Mouse (Mus musculus): ENCODE data around the gene Ddx1.

Gene Ddx1

GRCm38 (mm10) chr12:13205733-13206132 lies 43.3 kb downstream of the Ddx1 start:
- DNase-seq (ENCODE audit: low read depth, low spot score): no peak

DNA sequence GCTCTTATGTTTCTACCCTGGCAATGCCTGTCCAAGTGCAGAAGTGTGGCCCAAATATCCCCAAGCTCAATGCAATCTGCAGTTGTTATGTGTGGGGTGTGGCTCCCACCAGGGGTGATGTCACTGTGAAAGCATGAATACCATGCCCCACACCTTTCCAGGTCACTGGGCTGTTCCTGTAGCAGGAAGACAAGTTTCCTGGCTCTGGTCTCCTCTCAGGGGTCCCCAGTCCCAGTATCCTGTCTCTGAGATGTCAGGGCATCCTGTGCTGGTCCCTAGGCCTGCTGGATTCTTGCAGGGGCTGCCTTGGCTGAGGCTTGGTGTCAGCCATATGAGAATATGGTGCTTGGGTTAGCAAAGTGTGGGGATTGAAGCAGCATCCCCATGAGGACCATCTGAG lies 46.7 kb downstream of the Ddx1 start:
- no peak for DNase-seq (ENCODE audit: low read depth, low spot score)

GRCm38 (mm10) chr12:13200576-13200975 lies 48.4 kb downstream of the Ddx1 start:
- no peak for DNase-seq (ENCODE audit: low read depth, low spot score)

- DNase-seq (ENCODE audit: low read depth, low spot score): no peak
Observed at GRCm38 (mm10) chr12:13199338-13200301, 49.4 kb downstream of the Ddx1 start.

DNA sequence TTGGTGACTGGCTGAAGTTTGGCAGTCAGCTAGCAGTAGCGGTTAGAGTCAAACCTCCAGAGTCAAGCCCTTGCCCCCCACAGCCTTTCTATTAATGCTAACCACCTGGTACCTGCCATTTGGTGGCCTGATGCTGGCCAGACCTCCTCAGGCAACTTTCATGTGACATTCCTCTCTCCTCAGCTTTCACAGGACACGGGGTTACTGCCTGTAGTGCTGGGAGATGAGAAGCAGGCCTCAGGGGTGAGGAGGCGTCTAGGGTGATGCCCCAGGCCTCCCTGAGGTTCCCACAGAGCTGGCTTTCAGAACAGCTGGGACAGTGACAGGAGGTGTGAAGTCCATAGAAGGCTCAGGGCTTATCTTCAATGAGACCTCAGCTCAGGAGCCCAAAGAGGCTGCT lies 50.9 kb downstream of the Ddx1 start:
- DNase-seq (ENCODE audit: low read depth, low spot score): no peak

GRCm38 (mm10) chr12:13196146-13196545 lies 52.9 kb downstream of the Ddx1 start:
- no peak for DNase-seq (ENCODE audit: low read depth, low spot score)

- DNase-seq (ENCODE audit: low read depth, low spot score): no peak
Observed at GRCm38 (mm10) chr12:13195506-13195905, 53.5 kb downstream of the Ddx1 start.

GRCm38 (mm10) chr12:13188059-13188700 lies 60.8 kb downstream of the Ddx1 start:
- DNase-seq (ENCODE audit: low read depth, low spot score): no peak

DNA sequence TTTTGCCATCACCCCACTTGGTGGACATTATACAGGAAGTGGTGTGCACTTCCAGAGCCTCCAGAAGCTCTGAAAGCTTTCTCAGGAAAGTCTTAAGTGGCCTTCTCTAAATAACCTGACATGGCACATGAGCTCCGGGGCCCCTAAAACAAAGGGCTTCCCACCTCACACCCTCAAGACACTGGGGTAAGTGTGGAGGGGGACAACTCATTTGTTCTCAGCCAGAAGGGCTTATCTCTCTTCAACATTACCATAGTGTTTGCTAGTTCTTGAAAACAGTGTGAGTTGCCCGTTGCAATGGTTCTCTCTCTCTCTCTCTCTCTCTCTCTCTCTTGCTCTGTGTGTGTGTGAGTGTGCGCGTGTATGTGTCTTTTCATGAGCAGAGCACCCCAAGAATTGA lies 62.8 kb downstream of the Ddx1 start:
- DNase-seq (ENCODE audit: low read depth, low spot score): no peak

DNA sequence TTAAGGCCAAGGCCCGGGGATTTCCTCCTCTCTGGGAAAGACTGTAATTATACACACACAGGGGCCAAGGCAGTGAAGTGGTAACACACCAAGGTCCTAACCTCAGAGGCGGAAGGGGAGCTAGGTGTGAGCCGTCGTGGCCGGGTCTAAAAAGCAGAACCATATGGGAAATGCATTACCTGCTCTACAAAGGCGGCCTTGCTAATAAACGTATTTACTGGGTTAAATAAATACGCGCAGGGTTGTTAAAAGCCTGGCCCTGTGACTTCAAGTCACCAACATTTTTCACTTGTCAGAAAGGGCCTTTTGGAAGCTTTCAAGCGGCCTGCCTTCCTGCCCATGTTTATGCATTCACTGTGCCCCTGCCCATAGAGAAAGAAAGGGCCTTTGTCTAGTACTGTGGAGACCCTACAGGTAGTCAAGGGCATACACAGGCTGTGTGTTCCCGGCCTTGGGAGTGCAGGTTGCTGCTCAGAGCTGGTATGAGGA lies 64.1 kb downstream of the Ddx1 start:
- DNase-seq (ENCODE audit: low read depth, low spot score): peak; percentile 38

GRCm38 (mm10) chr12:13184136-13184535 lies 64.9 kb downstream of the Ddx1 start:
- DNase-seq (ENCODE audit: low read depth, low spot score): peak; percentile 80

DNA sequence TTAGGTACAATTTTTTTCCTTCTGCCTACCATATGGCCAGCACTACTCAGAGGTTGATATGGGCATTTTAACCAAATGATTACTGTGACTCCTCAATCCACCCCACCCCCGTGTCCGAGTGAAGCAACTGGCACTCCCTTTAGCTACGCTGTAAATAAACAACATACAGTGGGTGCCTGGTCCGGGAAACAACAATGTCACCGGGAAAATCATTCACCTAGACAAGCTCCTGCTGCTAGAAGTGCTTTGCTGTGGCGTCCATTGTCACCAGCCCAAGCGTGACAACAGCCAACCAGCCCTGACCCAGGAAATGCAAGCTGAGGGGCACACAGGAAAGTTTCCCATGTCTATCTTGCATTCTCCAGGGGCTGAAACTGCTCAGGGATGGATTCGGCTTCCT lies 66.8 kb downstream of the Ddx1 start:
- no peak for DNase-seq (ENCODE audit: low read depth, low spot score)

DNA sequence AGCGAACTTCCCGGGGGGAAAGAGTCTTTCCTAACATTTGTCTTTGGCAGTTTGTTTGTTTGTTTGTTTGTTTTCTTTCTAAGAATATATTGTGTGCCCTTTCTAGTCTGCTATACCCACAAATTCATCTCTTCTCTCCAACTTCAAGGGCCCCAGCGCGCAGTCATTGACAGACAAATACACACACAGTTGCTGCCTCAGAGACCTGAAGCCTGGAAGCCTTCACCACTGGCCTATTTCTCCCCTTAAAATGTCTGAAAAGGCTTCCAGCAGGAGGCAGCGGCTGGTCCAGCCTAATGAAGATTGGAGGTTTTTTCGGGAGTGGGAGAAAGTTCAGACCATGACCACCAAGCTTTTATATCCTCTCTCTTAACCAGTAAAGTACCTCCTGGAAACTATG lies 67.3 kb downstream of the Ddx1 start:
- no peak for DNase-seq (ENCODE audit: low read depth, low spot score)

DNA sequence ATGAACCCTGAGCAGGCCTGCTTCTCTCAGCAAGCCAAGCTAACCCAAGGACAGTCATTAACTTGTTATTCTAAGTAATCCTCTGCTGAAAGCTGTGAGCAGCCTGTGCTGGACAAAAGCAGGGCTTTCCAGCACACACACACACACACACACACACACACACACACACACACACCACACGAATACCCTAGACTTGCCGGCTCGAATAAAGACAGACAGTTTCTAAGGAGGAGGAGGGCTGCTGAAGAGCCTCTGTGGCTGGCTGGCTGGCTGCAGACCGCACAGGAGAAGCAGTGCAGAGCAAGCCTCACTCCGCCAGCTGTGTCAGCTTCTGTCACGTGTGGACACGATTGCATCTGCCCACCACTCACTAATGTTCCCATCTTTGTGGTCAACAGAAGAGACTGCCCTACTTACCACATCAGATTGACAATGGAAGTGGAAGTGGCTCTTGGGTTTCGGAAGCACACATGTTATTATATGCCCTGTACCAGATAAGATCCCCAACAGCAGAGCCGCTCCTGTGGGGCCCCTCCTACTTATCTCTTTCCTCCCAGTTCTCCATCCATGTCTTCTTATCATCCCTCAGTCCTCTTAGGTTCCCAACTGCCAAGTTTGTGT lies 68.2 kb downstream of the Ddx1 start:
- no peak for DNase-seq (ENCODE audit: low read depth, low spot score)

GRCm38 (mm10) chr12:13180332-13180714 lies 68.7 kb downstream of the Ddx1 start:
- no peak for DNase-seq (ENCODE audit: low read depth, low spot score)

DNA sequence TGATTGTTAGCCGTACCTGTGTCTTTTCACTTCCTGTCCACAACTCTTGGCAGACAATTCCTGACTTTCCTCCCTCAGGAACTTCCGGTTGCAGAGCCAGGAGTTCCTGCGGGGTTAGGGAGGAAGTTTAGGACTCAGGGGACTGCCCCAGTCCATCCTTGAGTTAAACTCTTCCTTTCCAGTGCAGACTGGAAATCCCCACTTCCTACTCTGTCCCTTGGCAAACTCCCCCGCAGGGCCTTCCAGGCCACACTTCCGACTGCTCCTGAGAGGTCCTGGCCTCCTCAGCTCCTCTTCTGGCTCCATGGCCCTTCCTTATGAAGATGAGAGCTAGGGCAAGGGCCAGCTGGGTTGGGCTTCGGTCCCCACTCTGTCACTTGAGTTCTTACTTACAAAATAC lies 71.4 kb downstream of the Ddx1 start:
- no peak for DNase-seq (ENCODE audit: low read depth, low spot score)

GRCm38 (mm10) chr12:13176927-13177326 lies 72.1 kb downstream of the Ddx1 start:
- no peak for DNase-seq (ENCODE audit: low read depth, low spot score)

GRCm38 (mm10) chr12:13176136-13176535 lies 72.9 kb downstream of the Ddx1 start:
- DNase-seq (ENCODE audit: low read depth, low spot score): no peak

DNA sequence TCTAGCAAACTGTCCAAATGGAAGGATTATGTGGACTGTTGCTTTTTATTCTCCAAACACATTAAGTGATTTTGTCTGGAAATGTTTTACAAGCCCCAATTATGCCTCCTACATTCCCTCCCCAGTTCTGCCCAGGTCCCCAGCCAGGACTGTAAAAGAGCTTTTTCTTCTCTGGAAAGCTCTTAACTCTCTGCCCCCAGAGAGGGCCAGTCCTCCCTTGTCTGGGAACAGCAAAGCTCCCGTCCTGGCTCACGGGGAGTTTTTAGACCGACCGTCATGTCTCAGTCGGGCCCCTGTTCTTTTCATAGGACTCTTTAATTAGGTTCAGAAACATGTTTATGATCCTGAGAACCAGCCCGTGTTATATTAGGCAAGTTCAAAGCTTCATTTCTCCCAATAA lies 75.0 kb downstream of the Ddx1 start:
- no peak for DNase-seq (ENCODE audit: low read depth, low spot score)

- DNase-seq (ENCODE audit: low read depth, low spot score): no peak
Observed at GRCm38 (mm10) chr12:13168073-13168472, 80.9 kb downstream of the Ddx1 start.

DNA sequence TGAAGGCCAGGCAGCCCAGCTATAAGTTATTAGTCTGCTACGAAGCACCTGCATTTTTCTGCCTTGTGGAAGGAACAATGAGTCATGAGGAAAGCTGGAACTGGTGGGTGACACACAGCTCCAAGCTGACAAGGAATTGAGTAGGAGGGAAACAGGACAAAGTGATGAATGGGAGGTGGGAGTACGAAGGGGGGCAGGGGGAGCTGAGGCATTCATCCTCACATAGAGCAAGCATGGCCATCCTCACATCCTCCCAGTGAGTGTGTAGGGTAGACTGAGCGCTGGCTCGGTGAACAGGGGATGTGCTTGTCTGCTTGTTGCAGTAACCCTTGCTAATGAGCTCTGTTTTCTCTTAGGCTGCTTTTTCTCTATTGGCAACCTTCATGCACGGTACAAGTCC lies 81.9 kb downstream of the Ddx1 start:
- DNase-seq (ENCODE audit: low read depth, low spot score): no peak

Measured in ES-CJ7 (cell line).